Mouse (Mus musculus): ENCODE measurements at regions not wholly inside any gene's neighbourhood (a gene's known extent, or its start where the extent isn't known, plus 50 kb on each side); places are given as distances from the start of the nearest gene placed in this dataset.
A peak's percentile ranks its signal among the peaks of the same experiment; 100 is the strongest.

GRCm38 (mm10) chr12:45942402-45942801, 867.9 kb upstream of the Stxbp6 start:
- Histone ChIP-seq H3K4me3 (replicated peaks; ENCODE audit: low read length) (no peak overlapping the region), H3K9ac (no peak overlapping the region), H3K36me3 (replicated peaks; ENCODE audit: control insufficient read depth, insufficient read depth) (no peaks in the 10 kb centered on the region), H3K4me2 (replicated peaks) (no peak overlapping the region), H3K9me3 (ENCODE audit: control insufficient read depth, low read length) (no peaks in the 10 kb centered on the region), H3K4me1 (replicated peaks; ENCODE audit: control insufficient read depth, insufficient read depth, low read length) (no peaks in the 10 kb centered on the region), H3K27me3 (ENCODE audit: control insufficient read depth, insufficient read depth, low read length) (no peaks in the 10 kb centered on the region), H3K27ac (no peak overlapping the region)
- ATAC-seq (ENCODE audit: low FRiP score) (no peak), DNase-seq (ENCODE audit: low spot score) (no peak)
- WGBS, result 72% methylated on average over 1 of the region's 1 CpGs

GRCm38 (mm10) chr12:45933388-45933787, 858.9 kb upstream of the Stxbp6 start:
- Histone ChIP-seq H3K4me1 (replicated peaks; ENCODE audit: control insufficient read depth, insufficient read depth, low read length) (peaks cover 11% of the 10 kb centered on the region; the same call in 1 of the 2 replicates), H3K36me3 (replicated peaks; ENCODE audit: control insufficient read depth, insufficient read depth) (no peaks in the 10 kb centered on the region), H3K27ac (no peak overlapping the region), H3K9ac (no peak overlapping the region), H3K4me3 (replicated peaks; ENCODE audit: low read length) (no peak overlapping the region), H3K4me2 (replicated peaks) (no peak overlapping the region), H3K27me3 (ENCODE audit: control insufficient read depth, insufficient read depth, low read length) (no peaks in the 10 kb centered on the region), H3K9me3 (ENCODE audit: control insufficient read depth, low read length) (no peaks in the 10 kb centered on the region)
- 78% methylated on average over 2 of the region's 2 CpGs for WGBS
- no peak for ATAC-seq (ENCODE audit: low FRiP score)
- DNase-seq (ENCODE audit: low spot score), result no peak

GRCm38 (mm10) chr12:45932251-45932650, 857.7 kb upstream of the Stxbp6 start:
- DNase-seq (ENCODE audit: low spot score), result no peak
- Histone ChIP-seq H3K9me3 (ENCODE audit: control insufficient read depth, low read length) (no peaks in the 10 kb centered on the region), H3K4me3 (replicated peaks; ENCODE audit: low read length) (no peak overlapping the region), H3K27ac (no peak overlapping the region), H3K4me2 (replicated peaks) (no peak overlapping the region), H3K36me3 (replicated peaks; ENCODE audit: control insufficient read depth, insufficient read depth) (no peaks in the 10 kb centered on the region), H3K4me1 (replicated peaks; ENCODE audit: control insufficient read depth, insufficient read depth, low read length) (peaks cover 11% of the 10 kb centered on the region; the same call in 1 of the 2 replicates), H3K27me3 (ENCODE audit: control insufficient read depth, insufficient read depth, low read length) (no peaks in the 10 kb centered on the region), H3K9ac (no peak overlapping the region)
- ATAC-seq (ENCODE audit: low FRiP score), result no peak
- 86% methylated on average over 4 of the region's 4 CpGs for WGBS

- no peak overlapping the region for H3K4me2 ChIP-seq (replicated peaks)
- H3K9me3 ChIP-seq (ENCODE audit: control insufficient read depth, low read length), result no peaks in the 10 kb centered on the region
- H3K9ac ChIP-seq, result no peak overlapping the region
- H3K36me3 ChIP-seq (replicated peaks; ENCODE audit: control insufficient read depth, insufficient read depth), result no peaks in the 10 kb centered on the region
- DNase-seq (ENCODE audit: low spot score), result peak; percentile 75
- 39% methylated on average over 3 of the region's 3 CpGs for WGBS
- peak overlapping the region; percentile 81 for H3K27ac ChIP-seq
- H3K4me3 ChIP-seq (replicated peaks; ENCODE audit: low read length), result no peak overlapping the region
- peaks cover 11% of the 10 kb centered on the region; the same call in 1 of the 2 replicates for H3K4me1 ChIP-seq (replicated peaks; ENCODE audit: control insufficient read depth, insufficient read depth, low read length)
- no peaks in the 10 kb centered on the region for H3K27me3 ChIP-seq (ENCODE audit: control insufficient read depth, insufficient read depth, low read length)
- peak; percentile 64; the same call in 1 of the 2 replicates for ATAC-seq (ENCODE audit: low FRiP score)
These were observed 855.2 kb upstream of the Stxbp6 start for GRCm38 (mm10) chr12:45929760-45930150.

GRCm38 (mm10) chr12:45929001-45929759, 854.7 kb upstream of the Stxbp6 start:
- H3K9ac ChIP-seq, result no peak overlapping the region
- H3K36me3 ChIP-seq (replicated peaks; ENCODE audit: control insufficient read depth, insufficient read depth), result no peaks in the 10 kb centered on the region
- no peak overlapping the region for H3K4me3 ChIP-seq (replicated peaks; ENCODE audit: low read length)
- DNase-seq (ENCODE audit: low spot score), result peak; percentile 70
- H3K27ac ChIP-seq, result peak overlapping the region; percentile 81
- WGBS, result 56% methylated on average over 7 of the region's 7 CpGs
- no peaks in the 10 kb centered on the region for H3K27me3 ChIP-seq (ENCODE audit: control insufficient read depth, insufficient read depth, low read length)
- no peaks in the 10 kb centered on the region for H3K9me3 ChIP-seq (ENCODE audit: control insufficient read depth, low read length)
- H3K4me2 ChIP-seq (replicated peaks), result no peak overlapping the region
- peaks cover 11% of the 10 kb centered on the region; the same call in 1 of the 2 replicates for H3K4me1 ChIP-seq (replicated peaks; ENCODE audit: control insufficient read depth, insufficient read depth, low read length)
- peak; percentile 83 for ATAC-seq (ENCODE audit: low FRiP score)
